Mouse (Mus musculus) right cerebral cortex, adult 2 months (tissue): ENCODE results near the gene Hcfc1.

Experiments
- DNase-seq, 2 experiments: peaks; one replicate each; pipeline ENCODE4 v3.0.0; 2021 to 2022; ENCODE audit warnings: low spot score in 2 of 2

The Hcfc1 gene

GRCm38 (mm10) chrX:73942294-73942693, 23.9 kb downstream of the Hcfc1 start:
- DNase-seq: no peak

DNA sequence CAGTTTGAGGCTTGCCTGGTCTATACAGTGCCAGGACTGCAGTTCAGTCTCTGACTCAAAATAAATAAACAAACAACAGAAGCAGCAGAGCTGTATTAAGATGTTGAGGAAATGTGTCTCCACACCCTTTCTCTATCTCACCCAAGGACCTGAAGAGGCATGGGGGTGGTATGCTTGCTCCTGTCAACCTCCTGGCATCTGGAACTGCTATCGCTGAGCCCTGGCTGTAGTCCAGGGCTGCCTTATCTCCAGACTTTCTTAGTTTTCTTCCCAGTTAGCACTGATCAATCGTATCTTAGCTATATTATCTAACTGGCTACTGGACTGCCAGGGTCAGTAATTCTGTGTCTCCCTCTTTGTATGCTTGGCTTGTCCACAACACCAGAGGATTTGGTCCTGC, 24.3 kb downstream of the Hcfc1 start:
- DNase-seq: no peak

DNA sequence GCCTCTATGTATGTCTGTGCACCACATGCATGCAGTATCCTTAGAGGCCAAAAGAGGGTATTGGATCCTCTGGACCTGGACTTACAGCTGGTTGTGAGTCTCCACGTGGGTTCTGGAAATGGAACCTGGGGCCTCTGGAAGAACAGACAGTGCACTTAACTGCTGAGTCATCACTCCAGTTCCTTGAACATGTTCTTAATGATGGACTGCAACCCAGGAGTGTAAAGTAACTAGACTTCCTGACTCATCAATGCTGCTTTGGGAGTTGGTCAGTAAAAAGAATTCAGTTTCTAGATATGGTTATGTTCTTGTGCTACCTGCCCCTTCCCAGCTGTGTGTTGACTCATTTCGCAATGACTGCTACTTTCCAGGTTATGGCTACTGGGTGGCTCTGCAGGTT, 34.3 kb downstream of the Hcfc1 start:
- DNase-seq: no peak

GRCm38 (mm10) chrX:73930402-73931062, 35.6 kb downstream of the Hcfc1 start, which contains the start of gene Renbp:
Gene Renbp, minus strand, starts transcription at chrX:73930850.
- DNase-seq: no peak

- no peak for DNase-seq
Observed at GRCm38 (mm10) chrX:73922550-73922882, 43.6 kb downstream of the Hcfc1 start.

- DNase-seq: peak; percentile 86
Observed at GRCm38 (mm10) chrX:73921823-73922549, 44.2 kb downstream of the Hcfc1 start, which contains the start of the genes Arhgap4 and Naa10. Gene Arhgap4, minus strand, starts transcription at chrX:73921870. Gene Naa10, minus strand, starts transcription at chrX:73921944.

DNA sequence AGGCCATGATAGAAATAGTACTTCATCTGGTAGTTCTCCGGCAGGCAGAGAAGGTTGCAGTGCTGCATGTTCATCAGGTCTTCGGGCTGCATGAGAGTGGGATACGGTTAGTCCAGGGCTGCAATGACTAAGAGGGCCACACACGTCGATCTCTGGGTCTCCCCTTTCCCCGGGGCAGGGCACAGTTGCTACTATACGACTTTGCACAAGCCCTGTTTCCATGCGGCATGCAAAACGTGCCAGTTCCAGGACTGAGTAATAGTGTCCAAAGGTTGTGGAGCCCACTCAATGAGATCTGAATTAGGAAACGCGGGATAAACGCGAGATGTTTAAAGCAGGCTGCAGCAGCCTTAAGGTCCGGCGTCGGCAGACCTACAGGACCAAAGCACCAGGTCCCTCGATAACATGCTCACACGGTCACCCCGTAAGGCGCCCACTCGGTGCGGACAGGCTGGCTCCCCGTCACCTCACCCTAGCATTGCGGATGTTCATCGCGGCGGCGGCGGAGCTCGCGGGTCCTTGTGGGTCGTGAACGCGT, 44.8 kb downstream of the Hcfc1 start:
- peak in 1 of 2 experiments; percentile 10 for DNase-seq

DNA sequence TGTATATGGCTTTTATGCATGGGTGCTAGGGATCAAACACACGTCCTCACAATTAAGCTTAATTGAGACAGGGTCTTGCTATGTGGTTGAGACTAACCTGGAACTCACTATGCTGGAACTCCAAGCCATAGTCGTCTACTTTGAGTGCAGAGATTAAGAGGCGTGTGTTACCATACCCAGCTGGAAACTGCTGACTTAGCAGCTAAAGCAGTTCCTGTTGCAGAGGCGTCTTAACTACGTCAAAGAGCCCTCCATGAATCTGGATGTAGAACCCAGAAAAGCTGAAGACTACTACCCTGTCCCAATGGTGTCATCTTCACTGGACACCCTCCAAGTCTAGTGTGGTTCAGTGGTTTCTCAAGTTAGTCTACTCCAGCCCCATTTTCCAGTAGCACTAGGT, 47.5 kb downstream of the Hcfc1 start:
- DNase-seq: no peak

DNA sequence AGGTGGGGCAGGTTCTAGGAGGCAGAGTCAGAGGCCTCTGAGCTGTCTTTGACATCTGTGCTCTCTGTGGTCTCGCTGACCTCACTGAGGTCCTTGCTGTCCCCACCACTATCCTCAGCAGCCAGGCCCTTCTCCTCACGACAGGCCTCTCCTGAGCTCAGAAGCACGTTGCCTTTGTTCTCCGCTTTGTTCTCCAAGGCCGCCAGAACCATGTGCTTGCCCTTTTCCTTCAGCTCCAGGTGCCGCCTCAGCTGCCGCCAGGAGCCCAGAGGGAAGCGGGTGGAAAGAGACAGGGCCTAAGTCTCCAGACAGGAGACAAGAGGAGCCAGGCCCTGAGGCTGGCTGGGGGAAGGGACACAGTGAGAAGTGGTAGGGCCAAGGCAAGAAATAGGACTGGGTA, 49.2 kb downstream of the Hcfc1 start:
- no peak for DNase-seq

GRCm38 (mm10) chrX:73914827-73915703, 51.1 kb downstream of the Hcfc1 start:
- peak; percentile 81 to 88 for DNase-seq

GRCm38 (mm10) chrX:73911588-73911987, 54.6 kb downstream of the Hcfc1 start:
- no peak for DNase-seq

DNA sequence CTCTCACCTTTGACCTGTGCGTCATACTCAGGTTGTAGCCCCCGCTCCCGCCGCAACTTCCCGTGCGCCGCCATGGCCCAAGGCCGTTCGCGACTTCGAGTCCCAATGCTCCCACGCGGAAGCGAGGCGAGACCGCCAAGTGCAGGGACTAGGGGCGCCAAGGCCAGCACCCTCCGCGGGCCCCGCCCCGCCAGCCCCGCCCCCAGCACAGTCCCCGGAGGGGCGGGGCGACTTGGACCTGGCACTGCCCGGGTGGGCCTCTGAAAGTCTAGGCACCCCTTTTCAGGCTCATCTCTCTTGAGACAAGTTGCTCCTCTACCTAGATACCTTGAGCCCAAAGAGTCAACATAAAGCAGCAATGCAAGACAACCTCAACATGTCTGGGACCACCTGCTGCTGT, 55.0 kb downstream of the Hcfc1 start:
- DNase-seq: no peak

DNA sequence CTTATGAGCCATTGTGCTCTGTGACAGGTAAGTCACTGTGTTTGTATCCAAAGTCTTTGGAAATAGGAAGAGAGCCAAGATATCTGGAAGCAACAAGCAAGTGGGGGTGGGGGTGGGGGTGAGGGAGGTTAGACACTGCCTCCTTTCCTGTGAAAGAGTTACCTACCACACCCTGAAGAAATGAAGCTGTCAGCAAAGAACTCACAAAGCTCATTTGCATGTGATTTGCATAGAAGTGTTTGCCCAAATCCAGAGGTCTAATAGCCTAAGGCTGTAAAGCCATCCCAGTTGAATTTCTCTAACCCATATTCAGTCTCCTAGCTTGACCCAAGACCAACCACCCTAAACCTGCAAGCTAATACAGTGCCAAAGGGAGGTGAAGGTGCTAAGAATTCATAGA, 55.7 kb downstream of the Hcfc1 start:
- no peak for DNase-seq

DNA sequence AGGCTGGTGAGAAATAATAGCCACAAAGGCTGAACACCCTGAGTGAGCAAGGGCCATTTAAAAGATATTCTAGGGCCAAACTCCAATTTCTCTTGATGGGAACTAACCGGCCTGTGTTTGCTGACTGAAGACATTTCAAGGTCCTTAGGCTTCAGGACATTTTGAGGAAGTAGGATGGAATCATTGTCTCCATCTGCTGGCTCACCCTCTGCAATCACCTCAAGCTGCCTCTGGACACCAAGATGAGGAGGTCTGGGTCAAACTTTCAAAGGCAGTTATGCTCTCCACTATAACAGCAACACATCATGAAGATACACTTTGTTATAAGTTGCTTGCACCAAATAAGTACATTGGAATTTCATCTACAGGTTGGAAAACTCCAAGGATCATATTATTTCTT, 56.1 kb downstream of the Hcfc1 start:
- no peak for DNase-seq

DNA sequence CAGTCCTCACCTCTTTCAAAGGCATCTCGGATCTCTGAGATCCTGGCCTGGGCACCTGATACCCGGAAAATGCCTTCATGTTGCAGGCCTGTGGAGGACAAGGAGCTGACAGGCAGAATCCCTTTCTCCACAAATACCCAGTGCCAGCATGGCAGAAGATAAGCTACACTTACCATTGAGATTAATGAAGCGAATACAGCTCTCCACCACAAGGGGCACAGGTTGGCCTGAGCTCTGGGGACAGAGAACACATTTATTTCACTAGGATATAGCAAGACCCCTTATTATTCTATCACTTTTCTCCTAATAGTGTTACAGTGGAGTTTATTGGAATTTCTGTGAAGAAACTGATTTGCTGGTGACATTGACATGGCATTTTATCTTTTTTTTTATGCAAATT, 68.2 kb downstream of the Hcfc1 start:
- DNase-seq: no peak

- peak; percentile 43 to 55 for DNase-seq
Observed at GRCm38 (mm10) chrX:73895719-73896118, 70.4 kb downstream of the Hcfc1 start, which contains the start of gene L1cam. Gene L1cam, minus strand, starts transcription at chrX:73896105.

DNA sequence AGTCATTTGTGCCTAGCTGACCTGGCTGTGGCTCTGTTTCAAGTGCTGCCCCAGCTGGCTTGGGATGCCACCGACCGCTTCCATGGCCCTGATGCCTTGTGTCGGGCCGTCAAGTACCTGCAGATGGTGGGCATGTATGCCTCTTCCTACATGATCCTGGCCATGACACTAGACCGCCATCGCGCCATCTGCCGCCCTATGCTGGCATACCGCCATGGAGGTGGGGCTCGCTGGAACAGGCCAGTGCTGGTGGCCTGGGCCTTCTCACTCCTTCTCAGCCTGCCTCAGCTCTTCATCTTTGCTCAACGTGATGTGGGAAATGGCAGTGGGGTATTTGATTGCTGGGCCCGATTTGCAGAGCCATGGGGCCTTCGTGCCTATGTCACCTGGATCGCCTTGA, 73.3 kb downstream of the Hcfc1 start:
- no peak for DNase-seq
